Mouse (Mus musculus): ENCODE data around the gene Olfr773.
"Not testable (repeated sequence)": the region's sequence is repeated elsewhere in the genome, so short reads cannot be mapped to it uniquely, and the experiment has no call there.

Gene Olfr773

GRCm38 (mm10) chr10:129187319-129187718 is at the start of gene Olfr773:
Gene Olfr773, minus strand, starts transcription at chr10:129187419.
- in situ Hi-C loops (cut with MboI, MseI): not testable (repeated sequence)

GRCm38 (mm10) chr10:129235904-129236303 is 48.7 kb upstream of the Olfr773 start, which contains the start of gene Olfr774:
Gene Olfr774, plus strand, starts transcription at chr10:129236204.
- in situ Hi-C loops (cut with MboI, MseI): no loop called here

GRCm38 (mm10) chr10:129230737-129231136 is 43.5 kb upstream of the Olfr773 start:
- in situ Hi-C loops (cut with MboI, MseI): no loop called here

GRCm38 (mm10) chr10:129177821-129178220 is 9.4 kb downstream of the Olfr773 start, which contains the start of gene Olfr772:
Gene Olfr772, minus strand, starts transcription at chr10:129177921.
- in situ Hi-C loops (cut with MboI, MseI): not testable (repeated sequence)

- in situ Hi-C loops (cut with MboI, MseI): no loop called here
Observed at GRCm38 (mm10) chr10:129164651-129165050, 22.6 kb downstream of the Olfr773 start, which contains the start of gene Olfr771. Gene Olfr771, minus strand, starts transcription at chr10:129164751.

GRCm38 (mm10) chr10:129138898-129139297 is 48.3 kb downstream of the Olfr773 start, which contains the start of gene Olfr770:
Gene Olfr770, minus strand, starts transcription at chr10:129138998.
- in situ Hi-C loops (cut with MboI, MseI): no loop called here

All from T-helper 17 cell (primary cell).